Mouse (Mus musculus) gastrocnemius, postnatal 36 days (tissue): ENCODE measurements around the gene Acot11. TPM values are rescaled to one million over a fixed set of nuclear protein-coding genes. Genes with fewer than 3 reads are reported as not detected.

Source experiments
- DNase-seq, 2 experiments: peaks; one replicate each; pipeline ENCODE4 v3.0.0; 2022
- intact Hi-C: fragments of 180-260 bp; cut with DNase I; formaldehyde crosslinking; loops from one replicate; pipeline ENCODE4 v1.15.1; 2025
- long read RNA-seq, 2 experiments: library from polyadenylated mRNA; stranded (forward); transcript quantifications; one replicate each; pipeline ENCODE4 v2.0.0; 2021
- total RNA-seq, 2 experiments: library from RNA; stranded (reverse); gene quantifications; 2 replicates each; pipeline ENCODE4 v1.2.3; 2021

The Acot11 gene
- total RNA-seq, result 1 to 10 TPM; 7.9 to 9.5 TPM
- long read RNA-seq, experiment 1, partial matches to known transcripts, result 0 of 5 reads
- long read RNA-seq, experiment 1, other reads (novel, unspliced or antisense), result 5 of 5 reads
- long read RNA-seq, experiment 2, full-length matches to known transcripts, result 2 of 7 reads
- long read RNA-seq, experiment 2, partial matches to known transcripts, result 0 of 7 reads
- long read RNA-seq, experiment 2, other reads (novel, unspliced or antisense), result 5 of 7 reads

DNA sequence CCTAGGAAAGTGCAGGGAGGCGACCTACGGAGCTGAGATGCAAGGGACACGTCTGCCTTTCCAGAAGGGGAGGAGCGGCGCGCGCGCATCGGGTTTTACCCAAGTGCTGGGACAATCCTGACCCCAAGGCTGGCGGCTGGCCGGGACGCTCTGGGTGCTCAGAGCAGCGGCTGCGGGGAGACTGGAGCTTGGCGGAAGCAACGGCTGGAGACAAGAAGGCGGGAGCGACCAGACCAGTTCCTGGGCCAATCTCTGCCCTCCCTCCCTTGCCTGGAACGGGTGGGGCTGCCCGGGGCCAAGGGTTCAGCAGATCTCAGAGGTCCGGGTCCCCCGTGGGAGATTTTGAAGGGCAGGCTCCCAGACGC, at the start of gene Acot11:
Gene Acot11, minus strand, starts transcription at position 89 of the 365 bp plus-strand sequence.
- intact Hi-C loops, result loop anchor here (5.0 kb wide), 1 partner anchor 357 kb away; no protein-coding TSS in a partner anchor
- peak in 1 of 2 experiments; percentile 60 for DNase-seq

DNA sequence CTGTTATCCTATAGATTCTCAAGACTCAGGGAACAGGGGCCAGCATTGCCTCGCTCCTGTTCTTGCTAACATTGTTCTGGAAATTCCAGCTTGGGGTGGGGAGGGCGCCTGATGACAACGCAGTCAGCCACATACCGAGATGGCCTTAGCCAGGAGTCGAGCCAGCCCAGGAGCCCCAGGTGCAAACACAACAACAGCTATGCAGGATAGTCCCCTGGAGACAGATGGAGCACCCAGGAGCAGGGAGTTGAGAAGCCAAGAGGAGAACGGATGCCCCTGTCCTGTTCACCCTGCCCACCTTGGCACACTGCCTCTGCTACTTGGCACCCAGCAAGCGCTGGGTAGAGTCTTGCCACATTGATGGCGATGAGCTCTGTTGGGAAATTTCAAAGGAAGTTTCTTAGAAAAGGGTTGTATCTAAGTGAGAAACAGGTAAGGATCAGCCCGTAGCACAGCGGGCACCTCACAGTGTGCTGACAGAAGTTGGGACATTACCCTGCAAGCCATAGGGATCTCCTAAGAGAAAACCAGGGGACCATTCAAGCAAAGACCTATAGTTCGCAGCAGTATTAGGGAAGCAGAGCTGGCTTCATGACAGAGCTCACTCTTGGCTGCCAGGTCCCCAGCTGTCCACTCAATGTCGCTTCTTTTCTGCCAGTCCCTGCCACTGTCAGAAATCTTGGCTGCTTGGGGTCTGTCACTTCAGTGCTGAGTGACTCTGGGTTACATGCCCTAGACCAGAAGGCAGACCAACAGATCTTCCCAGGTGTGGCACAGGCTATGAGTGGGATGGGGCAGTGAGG, 43.7 kb upstream of the Acot11 start:
- DNase-seq, result peak in 1 of 2 experiments; percentile 42

DNA sequence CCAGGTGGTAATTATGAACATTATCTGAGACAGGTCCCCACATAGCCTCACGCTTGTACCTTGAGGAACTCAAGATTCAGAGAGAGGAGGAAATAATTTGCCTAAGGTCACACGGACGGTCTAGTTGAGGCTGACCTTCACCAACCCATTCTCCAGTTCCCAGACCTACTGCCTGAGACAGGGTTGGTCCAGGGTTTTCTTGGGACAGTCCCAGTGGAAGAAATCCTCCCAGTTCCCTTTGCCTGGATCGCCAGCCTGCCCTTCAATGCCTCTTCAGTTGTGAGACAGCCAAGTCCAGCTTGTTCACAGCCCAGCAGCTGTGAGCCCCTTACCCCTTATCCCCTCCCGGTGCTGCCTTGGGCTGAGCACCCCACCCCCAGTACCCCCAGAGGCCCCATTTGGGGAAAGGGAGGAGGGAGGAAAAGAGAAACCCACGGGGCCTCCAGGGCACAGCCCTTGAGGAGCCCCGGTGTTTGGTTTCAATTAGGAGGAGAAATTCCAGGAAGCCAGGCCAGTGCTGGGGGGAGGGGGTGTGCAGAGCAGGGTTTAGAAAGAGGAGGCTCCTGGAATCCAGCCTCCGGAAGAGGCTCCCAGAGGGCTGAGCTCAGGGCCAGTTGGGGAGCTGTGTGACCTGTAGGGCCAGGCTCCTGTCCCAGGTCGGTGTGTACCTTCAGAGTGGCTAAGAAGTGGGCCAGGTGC, 42.9 kb upstream of the Acot11 start:
- DNase-seq, result peak; percentile 68 to 73
- intact Hi-C loops, result no loop called here

More for the DNA sequence above, 43.7 kb upstream of the Acot11 start:
- intact Hi-C loops, result no loop called here

DNA sequence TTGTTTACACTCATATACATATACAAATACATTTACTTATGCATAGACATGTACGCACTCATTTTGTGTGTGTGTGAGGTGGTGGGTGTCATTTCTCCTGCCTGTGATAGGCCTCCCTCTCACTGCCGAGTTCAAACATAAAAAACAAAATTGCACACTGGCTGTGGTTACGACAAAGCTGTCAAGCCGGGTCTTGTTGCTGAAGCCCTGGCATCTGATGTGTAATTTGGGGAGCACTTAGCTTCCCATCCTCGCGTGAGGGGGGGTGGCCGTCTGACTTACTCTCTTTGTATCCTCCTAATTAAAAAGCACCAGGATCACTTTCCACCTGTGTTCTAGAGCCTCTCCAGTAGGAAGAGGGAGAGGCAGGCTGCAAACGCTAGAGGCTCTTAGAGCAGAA, 37.8 kb upstream of the Acot11 start:
- no peak for DNase-seq
- intact Hi-C loops, result no loop called here

DNA sequence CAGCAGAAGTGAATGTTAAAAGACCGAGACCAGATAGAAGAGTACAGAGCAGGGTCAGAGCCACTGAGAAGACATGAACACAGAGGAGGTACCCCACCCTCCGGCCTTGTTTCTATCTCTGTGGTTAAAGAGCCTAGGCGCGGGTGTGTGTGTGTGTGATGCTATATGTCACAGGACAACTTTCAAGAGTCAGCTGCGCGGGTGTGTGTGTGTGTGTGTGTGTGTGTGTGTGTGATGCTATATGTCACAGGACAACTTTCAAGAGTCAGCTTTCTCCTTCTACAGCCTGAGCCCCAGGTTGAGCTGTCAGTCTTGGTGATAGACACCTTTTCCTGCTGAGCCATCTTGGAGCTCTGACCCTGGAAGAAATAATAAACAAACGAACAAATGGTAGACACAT, 37.1 kb upstream of the Acot11 start:
- intact Hi-C loops, result no loop called here
- no peak for DNase-seq

DNA sequence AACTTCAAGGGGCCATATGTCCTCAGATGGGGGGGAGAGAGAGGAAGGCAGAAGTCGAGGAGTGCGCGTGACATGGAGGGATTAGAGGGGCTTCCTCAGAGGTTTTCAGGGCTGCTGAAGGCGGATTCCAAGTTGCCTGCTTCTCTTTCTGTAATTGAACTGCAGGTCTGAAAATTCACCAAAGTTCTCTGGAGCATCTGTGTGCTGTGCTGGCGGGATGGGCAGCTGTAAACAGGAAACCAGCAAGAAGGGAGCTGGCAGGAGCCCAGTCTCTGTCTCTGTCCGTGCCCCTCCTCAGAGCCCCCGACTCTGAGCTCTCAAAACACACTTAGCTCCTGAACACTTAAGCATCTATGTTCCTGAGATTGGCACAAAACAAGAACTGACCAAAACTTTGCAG, 36.5 kb upstream of the Acot11 start:
- DNase-seq, result no peak

DNA sequence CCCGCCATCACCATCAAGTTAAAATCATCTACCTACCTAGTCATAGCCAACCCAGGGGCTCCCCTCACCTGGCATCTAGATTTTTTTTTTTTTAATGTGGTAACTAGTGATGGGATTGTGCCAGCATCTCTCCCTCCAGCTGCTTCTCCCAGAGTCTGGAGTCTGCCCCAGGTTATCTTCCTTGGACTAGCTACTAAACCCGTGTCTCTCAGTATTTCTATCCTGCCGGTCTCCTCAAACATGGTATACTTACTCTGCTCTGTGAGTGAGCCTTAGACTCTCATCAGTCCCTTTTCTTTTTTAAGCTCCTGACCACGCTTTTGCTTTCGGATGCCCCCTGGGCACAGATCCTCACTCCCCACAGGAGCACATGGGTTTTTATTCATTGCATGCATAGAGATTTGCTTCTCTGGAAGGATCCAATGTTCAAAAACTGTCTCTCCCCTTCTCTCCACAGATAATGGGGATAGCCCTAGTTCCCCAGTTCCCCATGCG, 35.9 kb upstream of the Acot11 start:
- intact Hi-C loops, result loop anchor here (1.0 kb wide), 1 partner anchor 70 kb away; the partner anchor contains the start of gene Ssbp3
- DNase-seq, result no peak

More for the DNA sequence above, 36.5 kb upstream of the Acot11 start:
- intact Hi-C loops, result no loop called here

DNA sequence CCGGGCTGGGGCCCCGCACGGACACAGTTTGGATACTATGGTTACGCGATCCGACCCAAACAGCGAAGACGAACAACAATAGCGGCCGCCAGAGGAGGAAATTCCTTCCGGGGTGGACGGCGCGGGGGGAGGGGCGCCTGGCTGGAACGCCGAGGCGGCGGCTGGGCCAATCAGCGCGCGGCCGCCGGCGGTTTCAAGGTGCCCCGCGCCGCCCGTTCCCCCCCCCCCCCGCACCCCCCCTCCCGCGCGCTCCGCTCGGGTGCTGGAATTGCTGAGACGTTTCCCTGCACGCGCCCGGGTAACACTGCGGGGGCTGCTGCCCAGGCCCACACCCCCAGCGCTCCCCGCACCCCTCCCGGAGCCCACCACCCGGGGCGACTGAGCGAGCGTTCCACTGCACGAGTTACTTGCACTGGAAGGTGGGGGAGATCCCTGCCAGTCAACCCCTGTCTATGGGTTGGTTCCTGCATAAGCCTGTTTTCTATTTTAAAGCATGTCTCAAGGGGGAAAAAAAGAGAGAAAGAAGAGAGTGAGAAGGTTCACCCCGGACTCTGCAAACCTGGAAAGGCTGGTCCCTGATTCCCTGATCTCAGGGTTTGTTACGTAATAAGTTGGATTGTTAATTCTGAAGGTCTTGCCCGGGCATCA, 35.3 kb upstream of the Acot11 start:
- intact Hi-C loops, result loop anchor here (1.0 to 5.0 kb wide), 4 partner anchors 70 to 323 kb away; partner anchors contain the start of gene Ssbp3
- DNase-seq, result peak; percentile 86 to 91

DNA sequence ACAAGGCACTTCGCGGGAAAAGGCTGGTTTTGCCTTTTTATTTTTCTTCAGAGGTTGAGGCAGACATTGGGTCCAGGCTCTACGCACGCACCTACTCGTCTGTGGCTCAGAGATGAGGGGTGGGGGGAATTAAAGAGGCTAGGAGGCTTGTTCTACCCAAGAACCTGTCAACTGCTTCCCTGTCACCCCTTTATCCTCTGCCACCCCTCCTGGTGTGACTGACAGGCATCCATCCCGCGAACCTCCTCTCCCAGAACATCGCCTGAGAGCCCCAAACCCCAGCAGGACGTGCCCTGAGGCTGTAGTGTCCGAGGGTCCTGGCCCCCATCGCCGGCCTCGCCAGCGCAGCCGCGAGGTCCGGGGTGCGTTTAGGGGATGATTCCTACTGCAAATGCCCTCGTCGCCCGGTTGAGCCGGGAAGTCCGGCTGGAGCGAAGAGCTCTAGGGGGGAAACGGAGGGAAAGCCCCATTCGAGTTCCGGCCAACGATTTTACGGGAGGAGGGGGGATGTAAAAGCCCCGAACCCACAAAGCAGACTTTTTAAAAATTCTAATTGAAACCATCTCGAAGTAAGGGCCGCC, 34.5 kb upstream of the Acot11 start:
- DNase-seq, result peak; percentile 16 to 64
- intact Hi-C loops, result loop anchor here (2.0 to 5.0 kb wide), 3 partner anchors 87 to 323 kb away; no protein-coding TSS in a partner anchor

DNA sequence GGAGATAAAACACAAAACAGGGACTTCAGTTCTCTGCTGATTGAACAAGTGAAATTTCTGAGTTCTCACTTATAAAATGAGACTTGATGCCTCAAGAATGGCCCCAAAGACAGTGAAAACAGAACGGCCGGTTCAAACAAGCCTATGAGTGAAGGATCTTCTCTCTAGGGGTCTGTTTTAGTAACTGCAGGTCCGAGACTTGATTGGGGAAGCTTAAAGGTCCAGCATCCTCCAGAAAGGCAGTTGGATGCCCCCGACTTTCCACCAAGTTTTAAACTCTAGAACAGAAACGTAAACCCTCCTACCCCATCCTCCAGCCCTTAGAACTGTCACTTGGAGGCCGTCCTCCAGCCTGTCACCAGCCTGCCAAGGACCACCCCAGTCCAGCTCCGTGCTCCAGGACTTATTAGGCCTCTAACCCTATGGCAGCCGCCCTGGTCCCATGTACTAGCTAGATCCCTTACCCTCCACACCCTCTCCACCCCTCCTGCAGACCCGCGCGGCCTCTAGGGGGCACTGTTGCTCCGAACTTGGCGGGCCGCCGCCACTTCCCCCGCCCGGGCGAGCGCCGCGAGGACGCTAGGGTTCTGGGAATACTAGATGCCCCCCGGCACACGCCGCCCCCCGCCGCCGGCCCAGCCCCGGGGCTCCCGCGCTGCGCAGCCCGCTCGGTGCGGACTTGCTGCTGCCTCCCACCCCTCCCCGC, 33.9 kb upstream of the Acot11 start:
- peak; percentile 96 to 97 for DNase-seq
- intact Hi-C loops, result loop anchor here (1.0 to 5.0 kb wide), 4 partner anchors 86 to 324 kb away; no protein-coding TSS in a partner anchor

DNA sequence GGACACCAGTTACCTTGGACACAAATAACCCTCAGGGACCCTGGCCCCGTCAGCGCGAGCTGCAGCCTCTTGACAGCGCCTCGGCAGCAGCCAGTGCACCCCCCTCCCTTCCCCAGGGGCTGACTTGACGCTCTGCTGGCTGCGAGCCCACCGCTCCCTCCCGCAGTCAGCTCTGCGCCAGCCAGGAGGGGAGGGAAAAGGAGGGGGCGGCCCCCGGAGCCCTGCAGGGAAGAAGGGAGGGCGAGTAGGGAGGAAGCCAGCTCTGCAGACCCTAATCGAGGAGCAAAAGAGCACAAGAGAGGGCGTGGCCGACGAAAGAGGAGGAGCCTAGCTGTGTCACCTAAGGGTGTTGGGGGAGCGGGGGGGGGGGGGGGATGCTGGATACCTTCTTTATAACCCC, 33.2 kb upstream of the Acot11 start:
- intact Hi-C loops, result loop anchor here (1.0 to 5.0 kb wide), 4 partner anchors 86 to 325 kb away; no protein-coding TSS in a partner anchor
- DNase-seq, result peak in 1 of 2 experiments; percentile 44

DNA sequence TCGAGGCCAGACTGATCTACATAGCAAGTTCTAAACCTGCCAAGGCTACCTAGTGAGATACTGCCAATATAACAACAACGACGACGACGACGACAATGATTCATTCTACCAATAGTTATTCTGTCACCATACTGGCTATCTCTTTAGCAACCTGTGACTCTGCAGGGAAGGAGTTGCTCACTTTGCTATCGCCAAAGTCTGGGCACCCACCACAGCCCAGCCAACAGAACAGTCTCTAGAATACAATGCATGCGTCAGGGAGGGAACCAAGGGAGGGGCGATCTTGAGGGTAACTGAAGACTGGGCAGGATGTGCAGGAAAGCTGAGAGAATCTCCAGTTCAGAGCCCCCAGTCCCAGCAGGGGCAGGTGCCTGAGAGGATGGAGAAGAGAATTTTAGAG, 32.6 kb upstream of the Acot11 start:
- no peak for DNase-seq
- intact Hi-C loops, result loop anchor here (5.0 kb wide), 1 partner anchor 85 kb away; no protein-coding TSS in a partner anchor

DNA sequence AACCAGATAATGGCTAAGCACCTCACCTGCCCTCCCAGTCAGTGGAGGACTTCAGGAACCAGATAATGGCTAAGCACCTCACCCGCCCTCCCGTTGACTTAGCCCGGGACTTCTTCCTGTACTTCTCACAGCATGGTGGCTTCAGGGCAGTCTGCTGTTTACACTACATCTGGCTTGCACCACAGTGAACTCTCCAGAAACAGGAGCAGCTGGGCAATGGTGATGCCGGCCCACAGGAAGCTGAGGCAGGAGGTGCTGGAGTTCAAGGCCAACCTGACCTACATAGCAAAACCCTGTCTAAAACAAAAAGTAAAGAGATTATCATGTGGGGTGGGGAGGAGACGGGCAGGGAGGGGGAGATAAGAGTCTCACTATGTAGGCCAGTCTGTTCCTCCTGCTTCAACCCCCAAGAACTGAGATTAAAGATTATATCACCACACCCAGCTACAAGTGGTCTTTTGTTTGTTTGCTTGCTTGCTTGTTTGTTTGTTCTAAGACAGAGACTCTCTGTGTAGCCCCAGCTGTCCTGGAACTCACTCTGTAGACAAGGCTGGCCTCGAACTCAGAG, 25.8 kb upstream of the Acot11 start:
- DNase-seq, result no peak
- intact Hi-C loops, result no loop called here

DNA sequence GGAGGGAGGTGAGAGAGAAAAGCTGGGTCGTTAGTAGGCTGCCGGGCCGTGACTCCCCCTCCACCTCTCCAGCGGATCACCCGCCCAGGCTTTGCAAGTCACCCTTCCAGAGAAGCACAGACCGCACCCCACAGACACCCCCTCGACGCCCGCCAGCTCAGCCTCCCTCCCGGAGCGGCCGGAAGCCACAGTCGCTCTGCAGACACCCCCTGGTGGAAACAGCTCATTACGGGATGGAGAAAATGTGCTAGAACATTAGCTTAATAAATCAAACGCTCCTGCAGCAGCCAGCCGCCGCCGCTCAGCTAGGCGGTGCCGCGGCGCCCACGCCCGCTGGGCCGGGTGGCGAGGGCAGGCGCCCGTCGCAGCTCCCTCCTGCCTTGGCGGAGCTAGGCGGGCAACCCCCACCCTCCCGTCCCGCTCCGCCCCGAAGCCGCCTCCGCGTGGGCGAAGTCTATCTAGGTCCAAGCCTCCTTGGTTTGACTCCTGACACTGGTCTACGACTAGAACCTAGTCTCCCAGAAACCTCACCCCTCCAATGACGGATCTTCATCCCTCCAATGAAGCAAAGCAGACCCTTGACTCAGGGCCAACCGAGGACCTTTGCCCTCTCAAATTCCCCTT, 23.1 kb upstream of the Acot11 start:
- intact Hi-C loops, result no loop called here

DNA sequence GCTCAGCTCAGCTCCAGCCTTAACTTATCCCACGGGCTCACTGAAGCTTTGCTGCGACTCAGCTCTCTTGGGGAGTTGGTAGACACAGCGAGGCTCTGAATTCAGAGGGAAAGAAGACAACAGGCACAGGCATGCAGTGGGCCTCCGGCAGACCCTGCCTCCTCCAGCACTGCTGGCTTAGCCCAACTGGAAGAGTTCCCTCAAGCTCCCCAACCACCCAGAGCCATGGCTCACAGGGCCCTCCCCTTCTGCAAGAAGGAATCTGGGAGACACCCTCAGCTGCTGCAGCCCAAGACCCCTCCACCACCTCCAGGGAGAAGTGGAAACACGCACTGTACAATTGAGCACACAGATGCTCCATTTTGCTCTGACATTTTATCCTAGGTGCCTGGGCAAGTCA, 20.4 kb upstream of the Acot11 start:
- intact Hi-C loops, result no loop called here
- no peak for DNase-seq

More for the DNA sequence above, 23.1 kb upstream of the Acot11 start:
- DNase-seq, result peak; percentile 50 to 54

DNA sequence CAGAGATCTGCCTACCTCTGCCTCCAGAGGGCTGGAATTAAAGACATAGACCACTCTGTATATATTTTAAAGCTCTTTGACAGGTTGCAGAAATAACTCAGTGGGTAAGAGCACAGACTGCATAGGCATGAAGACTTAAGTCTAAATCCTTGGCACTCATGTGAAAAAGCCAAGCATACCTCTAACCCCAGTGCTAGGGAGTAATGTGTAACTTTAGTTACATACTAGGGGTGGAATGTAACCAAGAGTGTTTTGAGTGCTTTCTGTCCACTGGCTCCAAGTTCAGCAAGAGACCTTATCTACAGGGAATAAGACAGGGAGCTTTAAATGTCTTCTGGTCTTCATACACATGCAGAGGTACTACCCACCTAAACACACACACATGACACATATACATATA, 14.6 kb upstream of the Acot11 start:
- DNase-seq, result no peak
- intact Hi-C loops, result no loop called here

DNA sequence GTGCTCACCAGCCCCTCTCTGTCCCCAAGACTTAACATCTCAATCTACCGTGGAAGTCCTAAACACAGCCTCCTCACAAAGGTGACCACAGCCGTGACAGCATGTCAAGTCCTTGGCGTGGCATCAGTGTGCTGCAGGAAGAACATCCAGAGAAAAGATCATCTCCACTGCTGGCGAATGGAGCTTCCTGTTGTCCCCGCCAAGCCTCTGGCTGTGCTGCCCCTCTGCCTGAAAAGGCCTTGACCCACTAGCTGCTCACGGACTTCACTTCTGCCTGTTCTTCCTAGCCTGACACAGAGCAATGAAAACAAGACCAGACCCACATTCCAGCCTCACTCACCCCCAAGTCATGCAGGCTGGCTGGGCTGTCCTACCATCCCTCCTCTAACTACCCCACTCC, 13.5 kb upstream of the Acot11 start:
- no peak for DNase-seq
- intact Hi-C loops, result no loop called here

DNA sequence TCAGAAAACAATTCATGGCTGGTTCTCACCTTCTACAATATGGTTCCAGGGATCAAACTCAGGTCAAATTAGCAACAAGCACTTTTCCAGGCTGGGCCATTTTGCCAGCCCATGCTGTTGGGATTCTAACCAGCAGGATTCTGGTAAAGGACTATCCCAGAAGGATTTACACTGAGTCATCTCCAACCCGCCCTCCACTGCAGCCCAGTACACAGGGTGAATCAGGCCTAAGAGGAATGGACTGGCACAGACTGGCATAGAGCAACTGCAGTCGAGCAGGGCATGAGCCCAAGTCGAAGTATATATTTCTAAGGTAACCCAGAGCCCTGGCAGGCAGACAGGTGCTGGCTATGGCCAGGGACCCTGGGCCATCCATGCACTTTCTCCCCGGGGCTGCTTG, 12.2 kb upstream of the Acot11 start:
- intact Hi-C loops, result no loop called here
- DNase-seq, result no peak
